In genomic region chr9:41734925-41735447, GRCm38 (mm10) we compare ENCODE assay signal across 9 mouse cellular contexts.
A peak's percentile ranks its signal among the peaks of the same experiment; 100 is the strongest.
DNase-seq lines count a peak whose midpoint lies in the region; ATAC-seq and TF ChIP-seq lines count a peak whose summit lies in the region.
"Had no signal": no experiment of that assay in that cellular context is flagged by ENCODE, and none has a peak within 500 bp of the region (broad histone marks: within the 10 kb centered on the region; RNA-seq: fewer than 3 reads in every experiment).

No protein-coding gene starts in this region.

- intact Hi-C loops in heart, postnatal 14 days (cut with DNase I), result loop anchor here (5.0 kb wide), 1 partner anchor 217 kb away; no protein-coding TSS in a partner anchor

- no peaks in the 10 kb centered on the region for H3K36me3 ChIP-seq in heart, embryonic 10.5 days
- H3K36me3 ChIP-seq in forebrain, embryonic 15.5 days, result no peaks in the 10 kb centered on the region
- no peaks in the 10 kb centered on the region for H3K36me3 ChIP-seq in liver, embryonic 12.5 days

- peak overlapping the region; percentile 61 for H3K4me2 ChIP-seq in forebrain, embryonic 15.5 days (replicated peaks)
- H3K4me2 ChIP-seq in liver, embryonic 12.5 days, result peak overlapping the region; percentile 53

- no peaks in the 10 kb centered on the region for H3K27me3 ChIP-seq in heart, embryonic 10.5 days (ENCODE audit: insufficient read depth, poor library complexity, severe bottlenecking)
- no peaks in the 10 kb centered on the region for H3K27me3 ChIP-seq in forebrain, embryonic 15.5 days
- H3K27me3 ChIP-seq in liver, embryonic 12.5 days (replicated peaks), result peaks cover 17% of the 10 kb centered on the region; the same call in 1 of the 2 replicates
- peaks cover 1% of the 10 kb centered on the region; the same call in 1 of the 2 replicates for H3K27me3 ChIP-seq in cerebellum, adult 2 months (ENCODE audit: control insufficient read depth, insufficient read depth, low read length)

- peak overlapping the region; percentile 54 for H3K4me3 ChIP-seq in heart, embryonic 10.5 days
- H3K4me3 ChIP-seq in forebrain, embryonic 15.5 days, result peak overlapping the region; percentile 40
- H3K4me3 ChIP-seq in liver, embryonic 12.5 days, result no peak overlapping the region
- H3K4me3 ChIP-seq in cerebellum, adult 2 months (replicated peaks; ENCODE audit: insufficient read depth, low read depth, low read length), result no peak overlapping the region

- H3K27ac ChIP-seq in heart, embryonic 10.5 days, result peak overlapping the region; percentile 90
- peak overlapping the region; percentile 99 for H3K27ac ChIP-seq in forebrain, embryonic 15.5 days (replicated peaks)
- no peak overlapping the region for H3K27ac ChIP-seq in liver, embryonic 12.5 days
- no peak overlapping the region for H3K27ac ChIP-seq in cerebellum, adult 2 months (ENCODE audit: insufficient read depth, low read length)

- H3K9me3 ChIP-seq in heart, embryonic 10.5 days, result no peaks in the 10 kb centered on the region
- no peaks in the 10 kb centered on the region for H3K9me3 ChIP-seq in forebrain, embryonic 15.5 days
- no peaks in the 10 kb centered on the region for H3K9me3 ChIP-seq in liver, embryonic 12.5 days (replicated peaks)

- no peak for TF ChIP-seq POLR2A in cerebellum, adult 2 months (IDR thresholded peaks at IDR 0.05; ENCODE audit: borderline replicate concordance, insufficient read depth, low read length)

- TF ChIP-seq CTCF in cerebellum, adult 2 months (IDR thresholded peaks at IDR 0.05; ENCODE audit: borderline replicate concordance, insufficient read depth, low read depth, low read length), result no peak

- DNase-seq in heart, embryonic 10.5 days (ENCODE audit: low spot score), result no peak
- DNase-seq in heart, postnatal 14 days, result no peak
- DNase-seq in ES-CJ7 (ENCODE audit: low read depth, low spot score), result peak; percentile 56
- DNase-seq in cerebellum, postnatal 36 days, result no peak
- DNase-seq in cerebellum, adult 2 months, result no peak
- DNase-seq: B cell, adult 2 months had no signal

- 15% methylated on average over 8 of the region's 8 CpGs for WGBS in heart, embryonic 10.5 days
- WGBS in forebrain, embryonic 15.5 days, result 11% methylated on average over 8 of the region's 8 CpGs
- WGBS in liver, embryonic 12.5 days (ENCODE audit: insufficient replicate concordance), result 17% methylated on average over 8 of the region's 8 CpGs
- WGBS in cerebellum, adult 2 months, result 40% methylated on average over 8 of the region's 8 CpGs

- ATAC-seq in forebrain, embryonic 15.5 days (replicated peaks), result no peak
- no peak for ATAC-seq in liver, embryonic 12.5 days
- no peak for ATAC-seq in granulocyte monocyte progenitor cell, adult 5-6 weeks (replicated peaks; ENCODE audit: poor library complexity, severe bottlenecking)

- H3K9ac ChIP-seq in forebrain, embryonic 15.5 days (replicated peaks), result peak overlapping the region; percentile 61
- H3K9ac ChIP-seq in liver, embryonic 12.5 days, result no peak overlapping the region

- peaks cover 13% of the 10 kb centered on the region for H3K4me1 ChIP-seq in heart, embryonic 10.5 days
- peaks cover 30% of the 10 kb centered on the region for H3K4me1 ChIP-seq in forebrain, embryonic 15.5 days
- H3K4me1 ChIP-seq in liver, embryonic 12.5 days, result no peaks in the 10 kb centered on the region
- H3K4me1 ChIP-seq in cerebellum, adult 2 months (ENCODE audit: control insufficient read depth, insufficient read depth, low read length), result no peaks in the 10 kb centered on the region

Comparison
In these comparisons a context has a peak if more than half of its experiments do, and no peak if none do; other contexts are left out.
1. H3K27ac ChIP-seq: peak in heart, embryonic 10.5 days (single experiment) and forebrain, embryonic 15.5 days (single experiment); none in liver, embryonic 12.5 days (single experiment) and cerebellum, adult 2 months (single experiment).
2. H3K4me3 ChIP-seq: peak in heart, embryonic 10.5 days (single experiment) and forebrain, embryonic 15.5 days (single experiment); none in liver, embryonic 12.5 days (single experiment) and cerebellum, adult 2 months (single experiment).